In genomic region chr9:51765417-51766174, GRCm38 (mm10) we compare ENCODE assay signal across 8 mouse cellular contexts. TPM values are rescaled to one million over a fixed set of nuclear protein-coding genes. Genes with fewer than 3 reads are reported as not detected.
DNase-seq lines count a peak whose midpoint lies in the region; ATAC-seq and TF ChIP-seq lines count a peak whose summit lies in the region.

No protein-coding gene starts in this region.

- peak overlapping the region; percentile 70 for H3K9ac ChIP-seq in heart, embryonic 16.5 days (ENCODE audit: low read length)

- H3K9me3 ChIP-seq in E14TG2a.4 (ENCODE audit: low read length): no peaks in the 10 kb centered on the region
- H3K9me3 ChIP-seq in forebrain, embryonic 10.5 days: no peaks in the 10 kb centered on the region
- no peaks in the 10 kb centered on the region for H3K9me3 ChIP-seq in heart, embryonic 16.5 days (replicated peaks; ENCODE audit: control insufficient read depth, low read length)

- TF ChIP-seq CTCF in E14TG2a.4 (conservative IDR thresholded peaks at IDR 0.05; ENCODE audit: low read length): no peak
- TF ChIP-seq CTCF in lung, adult 2 months (IDR thresholded peaks at IDR 0.05; ENCODE audit: insufficient read depth, low read length): no peak

- peak overlapping the region; percentile 87 for H3K4me3 ChIP-seq in E14TG2a.4 (replicated peaks; ENCODE audit: low read length)
- peak overlapping the region; percentile 80 for H3K4me3 ChIP-seq in forebrain, embryonic 10.5 days
- H3K4me3 ChIP-seq in heart, embryonic 16.5 days (ENCODE audit: low read length): peak overlapping the region; percentile 81
- peak overlapping the region; percentile 80 for H3K4me3 ChIP-seq in lung, adult 2 months (replicated peaks; ENCODE audit: extremely low read depth, low read depth, low read length)

- H3K4me1 ChIP-seq in E14TG2a.4 (replicated peaks; ENCODE audit: low read depth, low read length): peaks cover 20% of the 10 kb centered on the region
- H3K4me1 ChIP-seq in forebrain, embryonic 10.5 days: peaks cover 35% of the 10 kb centered on the region
- H3K4me1 ChIP-seq in heart, embryonic 16.5 days (ENCODE audit: control insufficient read depth, insufficient read depth, low read length): peaks cover 10% of the 10 kb centered on the region
- H3K4me1 ChIP-seq in lung, adult 2 months (ENCODE audit: control insufficient read depth, insufficient read depth, low read length): no peaks in the 10 kb centered on the region; the same call in 1 of the 2 replicates

- DNase-seq in adrenal gland, postnatal 4 days (ENCODE audit: low spot score in 2 of 2): peak; percentile 24
- DNase-seq in forebrain, embryonic 10.5 days (ENCODE audit: extremely low spot score, low spot score): peak; percentile 58
- peak; percentile 20 for DNase-seq in layer of hippocampus, adult 9-11 months
- DNase-seq in lung, adult 2 months: peak; percentile 41
- DNase-seq in retina, postnatal 1 day: peak; percentile 59
- DNase-seq in urinary bladder, postnatal 36 days (ENCODE audit: low spot score in 2 of 2): peak; percentile 7 to 23

- WGBS in forebrain, embryonic 10.5 days: under 1% methylated on average over 58 of the region's 58 CpGs
- WGBS in heart, embryonic 16.5 days: under 1% methylated on average over 58 of the region's 58 CpGs
- WGBS in lung, adult 2 months: under 1% methylated on average over 58 of the region's 58 CpGs

- H3K27ac ChIP-seq in forebrain, embryonic 10.5 days: peak overlapping the region; percentile 84
- H3K27ac ChIP-seq in heart, embryonic 16.5 days (ENCODE audit: low read length): no peak overlapping the region

- ATAC-seq in heart, embryonic 16.5 days (replicated peaks; ENCODE audit: extremely low read depth, insufficient read depth, low FRiP score): no peak; the same call in none of the 2 replicates

- no peak; the same call in 1 of the 2 replicates for TF ChIP-seq POLR2A in lung, adult 2 months (IDR thresholded peaks at IDR 0.05; ENCODE audit: borderline replicate concordance, extremely low read depth, low read depth, low read length)

- H3K36me3 ChIP-seq in E14TG2a.4 (ENCODE audit: insufficient read depth, low read length): no peaks in the 10 kb centered on the region
- no peaks in the 10 kb centered on the region for H3K36me3 ChIP-seq in forebrain, embryonic 10.5 days (replicated peaks)
- no peaks in the 10 kb centered on the region for H3K36me3 ChIP-seq in heart, embryonic 16.5 days (ENCODE audit: control insufficient read depth, insufficient read depth)

- H3K27me3 ChIP-seq in E14TG2a.4 (ENCODE audit: insufficient read depth, low read length): peaks cover 68% of the 10 kb centered on the region
- peaks cover 76% of the 10 kb centered on the region for H3K27me3 ChIP-seq in forebrain, embryonic 10.5 days (ENCODE audit: poor library complexity, severe bottlenecking)
- H3K27me3 ChIP-seq in heart, embryonic 16.5 days (ENCODE audit: control insufficient read depth, insufficient read depth, low read length): peaks cover 35% of the 10 kb centered on the region

- H3K4me2 ChIP-seq in heart, embryonic 16.5 days (ENCODE audit: low read depth, low read length): peak overlapping the region; percentile 86

RNA-seq across cellular contexts. Expression of gene Arhgap20, which starts 0.5 kb away (rescaled TPM):
- 10 to 100 TPM in 1 of 2 experiments, 1 to 10 TPM in 1; 7.4 to 10.1 TPM for total RNA-seq in adrenal gland, postnatal 4 days (2021)
- 2.4 and 2.8 TPM in 2 replicates for polyA plus RNA-seq in forebrain, embryonic 10.5 days (2016; fragmentation: Nextera tagmentation; extraction: Ambion mirVana)
- polyA plus RNA-seq in heart, embryonic 16.5 days (2015; fragmentation: Nextera tagmentation; extraction: Ambion mirVana): 1.1 and 2.4 TPM in 2 replicates
- 1.1 and 1.5 TPM in 2 replicates for polyA plus RNA-seq in lung, adult 2 months (2012; rRNA removed)
